Mouse (Mus musculus) MEL-GATA-1-ER (cell line): ENCODE measurements around the gene Mcts1.

Experiments used
- DNase-seq: peaks from one replicate; pipeline ENCODE4 v3.0.0-alpha.2; 2012; ENCODE audit warnings: low read depth; ENCODE audit errors: extremely low read depth

Gene Mcts1

DNA sequence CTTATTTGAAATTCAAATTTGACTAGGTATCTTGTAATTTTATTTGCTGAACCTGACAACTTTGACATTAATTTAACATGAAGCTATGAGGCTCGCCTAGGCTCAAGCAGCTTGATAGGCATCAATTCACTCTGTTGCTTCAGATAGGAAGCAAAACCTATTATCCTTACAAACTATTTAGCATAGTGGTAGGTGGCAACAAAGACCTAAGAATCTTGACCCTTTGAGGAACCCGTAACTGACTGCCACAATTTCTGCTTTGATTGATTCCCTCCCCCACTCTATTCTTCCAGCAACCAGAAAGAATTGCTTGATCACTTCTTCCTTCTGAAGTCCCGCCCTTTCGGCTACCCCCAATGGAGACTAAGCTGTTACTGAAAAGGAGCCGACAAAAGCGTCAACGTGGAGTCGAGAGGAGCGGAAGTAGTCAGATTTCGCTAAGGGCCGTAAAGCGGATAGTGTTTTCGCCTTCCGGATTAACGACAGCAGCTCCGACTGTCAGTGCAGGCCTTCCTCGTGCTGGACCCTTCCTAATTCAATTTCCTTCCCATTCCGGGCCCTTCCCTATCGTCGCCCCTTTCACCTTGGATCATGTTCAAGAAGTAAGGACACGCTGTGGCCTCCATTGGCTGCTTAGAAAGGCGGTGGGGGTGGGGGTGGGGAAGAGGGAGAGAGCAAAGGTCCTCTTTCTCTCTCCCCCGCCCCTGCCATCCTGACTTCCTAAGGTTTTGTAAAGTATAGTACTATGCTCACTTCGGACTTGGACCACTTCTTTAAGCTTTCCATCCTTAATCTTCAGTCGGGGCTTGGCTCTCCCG is at the start of gene Mcts1:
Gene Mcts1 (plus strand): TSS at position 402 of the 818 bp plus-strand sequence.
- peak; percentile 87 for DNase-seq

DNA sequence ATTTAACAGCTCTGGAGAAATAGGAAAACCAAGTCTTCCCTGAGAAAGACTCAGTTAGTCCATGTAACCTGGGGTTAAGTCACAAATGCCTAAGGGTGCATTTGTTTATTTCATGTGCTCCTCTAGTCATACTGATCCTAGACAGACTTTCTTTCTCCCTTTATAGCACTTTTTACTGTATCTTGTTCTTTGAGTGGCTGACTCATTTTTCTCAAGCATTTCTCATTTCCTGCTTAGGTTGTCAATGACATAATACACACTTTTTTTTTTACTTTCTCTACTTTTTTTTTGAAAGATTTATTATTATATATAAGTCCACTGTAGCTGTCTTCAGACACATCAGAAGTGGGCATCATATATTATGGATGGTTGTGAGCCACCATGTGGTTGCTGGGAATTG is 47.1 kb upstream of the Mcts1 start:
- no peak for DNase-seq

- no peak for DNase-seq
Measured at GRCm38 (mm10) chrX:38563941-38564541, 36.3 kb upstream of the Mcts1 start.

- DNase-seq, result no peak
Measured at GRCm38 (mm10) chrX:38564542-38565175, 35.7 kb upstream of the Mcts1 start.

DNA sequence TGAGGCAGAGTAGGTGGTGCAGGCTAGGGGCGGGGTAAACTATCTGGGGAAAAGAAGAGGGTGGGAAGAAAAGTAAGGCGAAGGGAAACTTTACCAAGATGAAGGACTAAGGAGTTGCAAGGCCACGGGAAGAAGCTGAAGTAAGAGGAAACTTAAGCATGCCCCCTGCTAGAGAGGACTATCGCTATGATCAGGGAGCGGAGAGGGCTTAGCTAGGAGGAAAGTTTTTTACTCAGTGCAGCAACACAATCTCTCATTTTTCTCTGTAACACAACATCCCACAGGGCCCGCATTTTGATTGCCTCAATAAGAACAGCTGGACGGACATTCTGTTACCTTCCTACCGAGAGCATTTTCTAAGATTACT is 35.2 kb upstream of the Mcts1 start:
- no peak for DNase-seq

GRCm38 (mm10) chrX:38566521-38567205 is 33.7 kb upstream of the Mcts1 start:
- no peak for DNase-seq

- DNase-seq, result no peak
Measured at GRCm38 (mm10) chrX:38576078-38576477, 24.3 kb upstream of the Mcts1 start, which contains the start of gene Cul4b. Gene Cul4b, minus strand, starts transcription at chrX:38576196.

- DNase-seq, result no peak
Measured at GRCm38 (mm10) chrX:38581140-38581539, 19.2 kb upstream of the Mcts1 start.

GRCm38 (mm10) chrX:38583261-38583660 is 17.1 kb upstream of the Mcts1 start:
- no peak for DNase-seq

DNA sequence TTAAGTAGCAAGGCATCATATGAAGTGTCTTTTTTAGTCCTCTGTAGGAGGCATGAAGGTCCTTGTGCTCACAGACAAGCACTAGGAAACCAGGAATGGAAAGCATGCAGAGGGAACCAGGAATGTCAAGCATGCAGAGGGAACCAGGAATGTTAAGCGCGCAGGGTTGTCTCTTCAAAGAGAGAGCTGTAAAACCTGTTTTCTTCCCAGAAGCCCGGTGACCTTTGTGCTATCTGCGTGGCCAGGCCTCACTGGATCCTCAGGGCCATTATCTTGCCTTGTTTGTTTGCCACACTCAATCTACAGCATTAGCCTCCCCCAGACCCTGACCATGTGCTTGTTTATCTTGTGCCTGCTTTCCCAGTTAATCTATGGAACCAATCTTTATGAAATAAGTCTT is 10.6 kb upstream of the Mcts1 start:
- DNase-seq, result no peak

- no peak for DNase-seq
Measured at GRCm38 (mm10) chrX:38591749-38592148, 8.6 kb upstream of the Mcts1 start.

DNA sequence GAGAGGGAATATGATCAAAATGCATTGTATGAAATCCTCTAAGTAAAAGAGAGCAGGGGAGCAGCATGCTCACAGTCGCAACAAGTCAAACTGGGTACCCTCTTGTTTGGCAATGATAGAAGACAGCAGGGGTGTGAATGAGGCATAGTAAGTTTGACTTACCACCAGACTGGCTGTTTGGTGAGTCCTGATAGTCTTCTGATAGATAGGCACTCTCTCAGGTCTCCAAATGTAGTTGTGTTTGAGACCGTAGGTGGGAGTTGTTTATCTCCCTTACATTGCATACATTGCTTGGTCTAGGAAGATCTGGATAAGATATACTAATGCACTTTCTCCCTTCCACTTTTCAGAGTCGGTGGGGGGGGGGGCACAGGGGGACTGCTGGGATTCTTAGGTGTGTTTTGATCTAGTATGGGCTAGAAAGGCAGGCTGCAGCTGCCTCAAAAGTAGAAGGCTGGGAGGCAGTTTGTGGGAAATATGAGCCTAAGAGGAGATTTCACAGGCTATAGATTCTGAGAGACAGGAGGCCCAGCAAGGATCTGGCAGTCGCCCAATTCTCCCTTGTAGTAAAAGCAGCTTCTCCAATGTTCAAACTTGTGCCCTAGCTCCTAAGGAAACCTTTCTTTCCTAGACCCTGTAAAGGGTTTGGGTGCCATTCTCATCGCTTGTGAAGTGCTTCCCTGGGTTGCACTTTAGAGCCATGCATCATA is 7.0 kb upstream of the Mcts1 start:
- DNase-seq, result no peak

GRCm38 (mm10) chrX:38600995-38601369 is 604 bp downstream of the Mcts1 start:
- DNase-seq, result peak; percentile 39

GRCm38 (mm10) chrX:38634801-38635637 is 34.6 kb downstream of the Mcts1 start, which contains the start of gene C1galt1c1:
Gene C1galt1c1, minus strand, starts transcription at chrX:38635087.
- DNase-seq, result peak; percentile 58

DNA sequence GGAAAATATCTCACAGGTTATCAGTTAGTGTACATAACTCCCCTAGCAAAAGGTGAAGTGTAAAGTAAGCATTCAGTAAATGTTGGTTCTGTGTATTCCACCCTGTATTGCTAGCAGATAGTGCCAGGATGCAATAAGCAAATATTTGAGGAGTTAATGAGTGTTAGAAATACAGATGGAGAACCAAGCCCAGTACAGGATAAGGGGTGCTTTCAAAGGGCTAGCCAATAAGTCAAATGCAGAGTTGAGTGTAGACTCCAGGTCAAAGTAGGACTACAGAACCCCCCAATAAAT is 35.2 kb downstream of the Mcts1 start:
- DNase-seq, result no peak

GRCm38 (mm10) chrX:38641435-38641834 is 41.1 kb downstream of the Mcts1 start:
- no peak for DNase-seq

DNA sequence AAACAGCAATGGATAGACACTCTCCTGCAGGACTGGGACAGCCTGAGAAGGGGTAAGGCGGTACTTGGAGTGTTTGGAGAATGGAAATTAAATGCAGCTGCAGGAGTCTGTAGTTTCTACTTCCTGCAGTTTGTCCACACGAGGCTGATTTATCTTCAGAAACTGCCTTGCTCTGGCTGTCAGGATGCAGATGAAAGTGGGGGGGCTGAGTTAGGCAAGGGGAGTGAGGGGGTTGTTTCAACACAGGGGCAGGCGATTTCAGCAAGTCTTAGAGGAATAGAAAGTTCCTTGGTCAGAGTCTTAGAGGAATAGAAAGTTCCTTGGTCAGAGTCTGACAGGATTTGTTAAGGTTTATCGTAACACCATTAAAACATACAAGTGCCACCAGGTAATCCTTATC is 41.8 kb downstream of the Mcts1 start:
- no peak for DNase-seq

DNA sequence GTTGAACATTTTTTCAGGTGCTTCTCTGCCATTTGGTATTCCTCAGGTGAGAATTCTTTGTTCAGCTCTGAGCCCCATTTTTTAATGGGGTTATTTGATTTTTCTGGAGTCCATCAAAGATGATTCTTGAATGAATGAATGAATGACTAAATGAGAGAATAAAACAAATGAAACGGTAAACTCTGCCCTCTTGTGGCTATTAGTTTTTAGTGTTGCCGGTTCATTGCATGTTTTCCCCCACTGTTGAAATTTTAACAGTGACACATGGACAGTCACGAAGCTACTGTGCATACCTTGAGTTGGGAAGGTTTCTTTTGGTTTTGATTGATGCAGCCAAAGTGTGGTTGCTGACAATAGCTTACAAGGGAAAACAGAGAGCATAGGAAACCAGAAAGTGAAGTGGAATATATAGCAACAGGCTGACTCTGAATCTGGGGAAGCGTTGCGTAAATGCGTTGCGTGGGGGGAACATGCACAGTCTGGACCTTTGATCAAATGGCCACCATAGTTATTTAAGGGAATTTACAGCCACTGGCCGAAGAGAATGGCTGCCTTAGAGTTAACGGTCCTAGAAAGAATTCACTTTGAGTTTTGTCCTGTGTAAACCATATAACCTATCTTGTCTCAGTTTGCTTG is 50.1 kb downstream of the Mcts1 start:
- DNase-seq, result no peak

- no peak for DNase-seq
Measured at GRCm38 (mm10) chrX:38651167-38651566, 50.8 kb downstream of the Mcts1 start.

- no peak for DNase-seq
Measured at GRCm38 (mm10) chrX:38653181-38653580, 52.8 kb downstream of the Mcts1 start.
